Mouse (Mus musculus) cerebral cortex, adult 2 months (tissue): ENCODE results near the gene Dusp3.

Experiments
- WGBS: fragments of 180-500 bp; shearing (Covaris S2); methylation state at CpG from one replicate; pipeline ENCODE4 v1.1.7; 2018; 5-methylcytosine and 5-hydroxymethylcytosine counted together

The Dusp3 gene

GRCm38 (mm10) chr11:101986913-101987312 lies at the start of gene Dusp3:
Gene Dusp3, minus strand, starts transcription at chr11:101987013.
- 90% methylated on average over 3 of the region's 3 CpGs for WGBS

GRCm38 (mm10) chr11:102036336-102036735 lies 49.5 kb upstream of the Dusp3 start:
- 93% methylated on average over 7 of the region's 7 CpGs for WGBS

GRCm38 (mm10) chr11:102035456-102035960 lies 48.7 kb upstream of the Dusp3 start:
- 91% methylated on average over 5 of the region's 5 CpGs for WGBS

- 55% methylated on average over 8 of the region's 8 CpGs for WGBS
These were observed 48.1 kb upstream of the Dusp3 start for GRCm38 (mm10) chr11:102034887-102035286.

GRCm38 (mm10) chr11:102033055-102033591 lies 46.3 kb upstream of the Dusp3 start:
- WGBS, result 95% methylated on average over 12 of the region's 12 CpGs

- 34% methylated on average over 7 of the region's 7 CpGs for WGBS
These were observed 44.3 kb upstream of the Dusp3 start for GRCm38 (mm10) chr11:102031149-102031548.

- 42% methylated on average over 7 of the region's 7 CpGs for WGBS
These were observed 43.2 kb upstream of the Dusp3 start for GRCm38 (mm10) chr11:102029966-102030365.

GRCm38 (mm10) chr11:102029304-102029703 lies 42.5 kb upstream of the Dusp3 start:
- 92% methylated on average over 4 of the region's 4 CpGs for WGBS

GRCm38 (mm10) chr11:102028087-102028816 lies 41.4 kb upstream of the Dusp3 start, which contains the start of gene Mpp3:
Gene Mpp3, minus strand, starts transcription at chr11:102028461.
- WGBS, result 72% methylated on average over 6 of the region's 6 CpGs

GRCm38 (mm10) chr11:102027361-102028017 lies 40.7 kb upstream of the Dusp3 start:
- WGBS, result 10% methylated on average over 12 of the region's 12 CpGs

GRCm38 (mm10) chr11:102026694-102027360 lies 40.0 kb upstream of the Dusp3 start:
- under 1% methylated on average over 70 of the region's 73 CpGs for WGBS

GRCm38 (mm10) chr11:102025991-102026660 lies 39.3 kb upstream of the Dusp3 start:
- WGBS, result 8% methylated on average over 23 of the region's 23 CpGs

- 40% methylated on average over 7 of the region's 7 CpGs for WGBS
These were observed 38.5 kb upstream of the Dusp3 start for GRCm38 (mm10) chr11:102025354-102025753.

GRCm38 (mm10) chr11:102024875-102025274 lies 38.1 kb upstream of the Dusp3 start:
- WGBS, result 65% methylated on average over 4 of the region's 4 CpGs

- WGBS, result 64% methylated on average over 6 of the region's 6 CpGs
These were observed 37.4 kb upstream of the Dusp3 start for GRCm38 (mm10) chr11:102024084-102024758.

- WGBS, result 54% methylated on average over 13 of the region's 13 CpGs
These were observed 36.6 kb upstream of the Dusp3 start for GRCm38 (mm10) chr11:102023406-102023805.

GRCm38 (mm10) chr11:102021196-102021595 lies 34.4 kb upstream of the Dusp3 start:
- WGBS, result 64% methylated on average over 5 of the region's 5 CpGs

GRCm38 (mm10) chr11:102019736-102020135 lies 32.9 kb upstream of the Dusp3 start:
- 59% methylated on average over 9 of the region's 9 CpGs for WGBS

- WGBS, result 62% methylated on average over 1 of the region's 1 CpGs
These were observed 29.3 kb upstream of the Dusp3 start for GRCm38 (mm10) chr11:102016136-102016535.

GRCm38 (mm10) chr11:102015472-102015871 lies 28.7 kb upstream of the Dusp3 start:
- WGBS, result 72% methylated on average over 6 of the region's 6 CpGs

- WGBS, result 85% methylated on average over 8 of the region's 8 CpGs
These were observed 26.4 kb upstream of the Dusp3 start for GRCm38 (mm10) chr11:102013201-102013600.
